Mouse (Mus musculus) frontal cortex, postnatal 14 days (tissue): ENCODE results near the gene Aven.
"Not testable (repeated sequence)": the region's sequence is repeated elsewhere in the genome, so short reads cannot be mapped to it uniquely, and the experiment has no call there.

Source experiments
- DNase-seq, 2 experiments: peaks; one replicate each; pipeline ENCODE4 v3.0.0; 2022; ENCODE audit warnings: low spot score in 2 of 2

Aven gene

DNA sequence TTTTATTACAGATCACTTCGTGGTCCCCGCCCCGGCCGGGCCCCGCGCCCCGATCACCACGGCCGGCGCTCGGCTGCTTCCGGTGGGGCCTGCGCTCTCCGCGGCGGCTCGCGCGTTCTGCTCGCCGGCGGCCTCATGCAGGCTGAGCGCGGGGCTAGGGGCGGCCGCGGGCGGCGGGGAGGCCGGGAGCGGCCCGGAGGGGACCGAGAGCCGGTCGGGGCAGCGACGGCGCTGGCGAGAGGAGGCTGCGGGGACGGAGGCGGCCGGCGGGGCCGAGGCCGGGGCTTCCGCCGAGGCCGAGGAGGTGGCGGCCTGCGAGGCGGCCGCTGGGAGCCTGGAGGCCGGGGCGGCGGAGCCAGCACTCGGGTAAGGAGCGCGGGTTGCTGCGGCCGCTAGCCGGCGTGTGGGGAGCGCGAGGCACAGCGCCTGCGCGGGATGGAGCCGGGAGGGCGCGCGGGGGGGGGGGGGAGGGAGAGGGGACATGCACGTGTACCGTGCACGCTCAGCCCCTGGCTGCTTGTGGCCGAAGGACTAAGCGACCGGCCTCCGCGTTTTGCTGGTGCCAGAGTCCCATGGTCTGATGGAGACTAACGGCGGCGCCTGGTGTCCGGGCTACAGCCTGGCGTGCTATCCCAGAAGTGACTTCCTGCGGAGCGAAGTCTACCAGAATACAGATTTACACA, at the start of gene Aven:
Gene Aven, plus strand, starts transcription at position 109 of the 683 bp plus-strand sequence.
- DNase-seq = peak; percentile 41 to 71

DNA sequence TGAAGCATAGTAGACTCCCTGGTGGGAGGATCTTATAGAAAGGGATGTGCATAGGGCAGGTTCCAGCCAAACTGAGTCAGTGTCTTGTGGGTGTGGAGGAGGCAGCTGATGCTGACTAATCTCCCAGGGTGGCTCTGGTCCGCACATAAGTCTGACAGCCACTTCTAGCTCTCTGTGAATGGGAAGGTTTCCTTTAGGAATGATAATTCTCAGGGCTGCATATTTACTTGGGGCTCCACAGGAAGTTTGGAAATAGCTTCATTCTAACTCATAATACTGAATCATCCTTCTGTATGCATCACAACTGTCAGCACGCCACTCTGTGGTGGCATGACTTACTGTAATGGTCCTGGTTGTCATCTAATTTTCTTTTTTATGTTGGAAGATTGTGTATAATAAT, 49.3 kb upstream of the Aven start:
- no peak for DNase-seq

DNA sequence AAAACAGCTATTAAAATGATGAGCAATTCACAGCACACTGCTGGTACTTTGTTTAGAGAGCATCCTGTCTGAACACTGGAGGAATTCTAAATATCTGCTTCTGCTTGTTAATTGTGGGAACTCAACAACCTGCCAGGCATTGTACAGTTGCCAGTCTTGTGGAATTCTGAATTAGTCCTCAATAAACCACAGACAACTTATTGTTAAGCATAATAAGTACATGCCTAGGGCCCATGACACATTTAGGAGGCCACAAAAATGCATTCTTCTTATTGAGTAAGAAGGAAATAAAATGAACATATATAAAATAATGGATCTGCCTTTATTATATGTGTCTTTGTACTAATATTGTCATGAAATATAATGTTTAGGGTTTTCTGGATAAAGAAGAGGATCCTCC, 47.3 kb upstream of the Aven start:
- DNase-seq = no peak

DNA sequence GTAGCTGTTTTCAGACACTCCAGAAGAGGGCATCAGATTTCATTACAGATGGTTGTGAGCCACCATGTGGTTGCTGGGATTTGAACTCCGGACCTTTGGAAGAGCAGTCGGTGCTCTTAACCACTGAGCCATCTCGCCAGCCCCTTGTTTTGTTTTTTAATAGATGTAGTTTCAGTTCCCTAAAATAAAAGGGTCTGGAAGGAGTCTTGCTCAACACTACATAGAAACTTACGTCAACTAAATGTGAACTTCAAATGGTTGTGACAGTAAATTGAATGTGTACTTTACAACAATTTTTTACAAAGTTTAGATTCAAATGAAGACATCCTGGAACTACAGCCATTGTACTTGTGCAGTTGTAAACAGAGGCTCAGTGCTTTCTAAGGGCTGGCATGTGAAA, 44.7 kb upstream of the Aven start:
- not testable (repeated sequence) for DNase-seq

DNA sequence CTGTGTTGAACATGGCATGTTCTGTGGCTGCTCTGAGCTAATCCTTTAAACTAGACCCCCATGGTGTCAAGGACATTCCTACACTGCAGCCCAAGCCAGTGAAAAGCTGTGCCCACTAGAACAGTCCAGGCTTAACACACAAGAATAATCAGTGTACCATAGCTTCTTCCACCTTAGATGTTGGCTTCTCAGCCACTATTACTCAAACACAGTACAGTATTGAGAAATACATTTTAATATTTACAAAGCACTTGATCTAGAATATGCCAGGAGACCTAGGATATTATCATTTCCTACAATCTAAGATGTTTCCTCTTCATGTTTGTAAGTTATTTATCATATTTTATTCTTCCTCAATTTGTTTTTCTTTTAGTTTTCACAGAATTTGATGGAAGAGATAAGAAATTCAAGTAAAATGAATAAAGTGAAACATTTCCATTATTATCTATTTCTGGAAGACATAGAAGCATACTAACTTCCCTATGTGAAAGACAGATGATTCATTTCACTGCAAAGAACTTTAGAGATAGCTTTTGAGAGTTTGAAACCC, 44.2 kb upstream of the Aven start:
- no peak for DNase-seq

DNA sequence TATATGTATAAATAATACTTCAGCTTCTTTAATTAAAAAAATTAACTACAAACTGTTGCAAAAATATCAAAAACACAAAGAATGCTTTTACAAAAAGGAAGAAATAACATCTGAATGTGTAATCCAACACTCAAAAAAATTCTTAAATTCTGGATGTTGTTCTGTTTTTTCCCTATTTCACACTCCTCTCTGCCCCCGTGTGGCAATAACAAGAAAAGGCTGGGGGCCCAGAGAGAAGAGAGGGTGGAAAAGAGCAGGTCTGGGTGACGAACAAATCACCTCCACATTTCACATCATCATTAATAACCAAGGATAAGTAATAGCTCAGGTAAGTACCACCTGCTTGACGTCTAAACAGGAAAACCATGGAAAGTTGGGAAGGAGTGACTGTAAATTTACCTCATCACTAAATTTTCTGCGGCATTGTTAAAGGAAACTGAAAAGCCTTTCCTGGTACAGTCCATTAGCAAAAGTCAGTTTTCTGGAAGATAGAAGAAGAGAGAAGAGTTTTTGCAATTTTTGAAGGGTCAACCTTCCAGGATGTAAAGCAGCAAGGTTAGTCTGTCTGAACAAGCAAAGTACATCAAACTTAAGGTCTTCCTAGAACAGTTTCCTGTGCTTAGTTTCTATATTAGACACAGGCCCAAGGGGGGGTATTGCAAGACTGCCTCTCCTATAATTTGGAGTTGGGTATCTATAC, 43.0 kb upstream of the Aven start:
- no peak for DNase-seq

DNA sequence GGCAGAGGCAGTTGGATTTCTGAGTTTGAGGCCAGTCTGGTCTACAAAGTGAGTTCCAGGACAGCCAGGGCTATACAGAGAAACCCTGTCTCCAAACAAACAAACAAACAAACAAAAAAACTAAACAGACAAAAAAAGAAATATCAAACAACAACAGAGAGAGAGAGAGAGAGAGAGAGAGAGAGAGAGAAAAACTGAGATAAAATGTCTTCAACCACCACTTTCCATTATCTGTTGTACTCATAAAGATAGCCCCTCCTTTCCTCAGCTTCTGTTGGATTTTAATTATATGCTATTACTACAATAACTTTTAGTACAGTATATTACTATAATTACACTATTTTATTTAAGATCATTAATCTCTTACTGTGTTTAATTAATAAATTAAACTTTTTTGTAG, 40.3 kb upstream of the Aven start:
- not testable (repeated sequence) for DNase-seq

DNA sequence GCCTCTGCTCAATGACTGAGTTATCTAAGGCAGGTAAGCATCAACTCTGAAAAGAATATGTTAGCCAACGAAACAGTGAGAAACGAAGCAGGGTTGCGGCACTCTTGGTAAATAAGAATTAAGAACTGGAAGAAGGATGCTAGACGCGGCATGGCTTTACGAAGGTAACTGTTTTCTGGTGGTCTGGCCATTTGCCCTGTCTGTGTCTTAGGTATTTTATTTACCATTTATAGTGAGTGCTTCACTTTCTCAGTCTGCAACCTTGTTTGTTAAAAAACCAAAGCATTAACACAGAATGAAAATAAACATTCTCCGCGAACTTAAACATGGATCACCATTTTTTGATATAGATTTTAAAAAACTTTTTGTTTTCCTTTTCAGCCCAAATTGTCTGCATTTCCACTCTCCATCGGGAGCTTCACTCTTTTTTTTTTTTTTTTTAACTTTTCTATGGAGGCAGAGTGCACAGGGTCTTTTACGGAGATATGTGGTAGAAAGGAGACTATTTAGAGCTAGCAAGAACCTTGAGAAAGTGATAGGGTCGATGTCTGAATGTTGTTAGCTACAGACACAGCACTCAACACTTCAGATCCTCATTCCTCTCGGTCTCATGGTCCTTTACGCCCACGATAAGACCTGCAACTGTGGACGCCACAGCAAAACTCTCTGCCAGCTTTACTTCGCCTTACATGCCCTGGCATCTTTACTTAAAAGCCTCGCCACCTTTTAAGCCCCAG, 38.5 kb upstream of the Aven start:
- no peak for DNase-seq

DNA sequence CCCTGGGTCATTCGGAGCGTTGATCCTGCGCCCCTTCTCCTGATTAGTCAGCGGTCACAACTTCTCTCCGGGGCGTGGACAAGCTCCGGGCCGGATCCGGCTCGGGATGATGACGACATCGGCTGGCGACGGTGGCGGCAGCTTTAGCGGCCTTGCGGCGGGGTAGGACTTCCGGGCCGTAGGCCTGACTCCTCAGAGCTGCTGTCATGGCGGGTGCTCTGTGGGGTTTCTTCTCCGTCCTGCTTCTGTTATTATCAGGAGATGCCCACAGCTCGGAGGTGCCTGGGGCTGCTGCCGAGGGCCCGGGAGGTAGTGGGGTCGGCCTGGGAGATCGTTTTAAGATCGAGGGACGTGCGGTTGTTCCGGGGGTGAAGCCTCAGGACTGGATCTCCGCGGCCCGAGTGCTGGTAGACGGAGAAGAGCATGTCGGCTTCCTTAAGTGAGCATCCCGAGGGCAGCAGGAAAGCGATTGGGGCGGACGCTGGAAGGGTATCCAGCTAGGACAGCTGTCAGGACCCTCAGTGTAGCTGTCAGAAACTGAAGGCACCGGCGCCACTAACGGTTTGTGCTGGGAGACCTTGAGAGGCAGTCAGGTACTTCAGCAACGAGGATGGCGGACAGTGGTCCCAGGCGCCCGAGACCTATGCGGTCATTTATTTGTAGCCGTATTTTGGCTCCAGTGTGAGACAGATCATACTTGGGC, 37.8 kb upstream of the Aven start, which contains the start of gene Emc7:
Gene Emc7, plus strand, starts transcription at position 136 of the 703 bp plus-strand sequence.
- peak; percentile 89 to 97 for DNase-seq

DNA sequence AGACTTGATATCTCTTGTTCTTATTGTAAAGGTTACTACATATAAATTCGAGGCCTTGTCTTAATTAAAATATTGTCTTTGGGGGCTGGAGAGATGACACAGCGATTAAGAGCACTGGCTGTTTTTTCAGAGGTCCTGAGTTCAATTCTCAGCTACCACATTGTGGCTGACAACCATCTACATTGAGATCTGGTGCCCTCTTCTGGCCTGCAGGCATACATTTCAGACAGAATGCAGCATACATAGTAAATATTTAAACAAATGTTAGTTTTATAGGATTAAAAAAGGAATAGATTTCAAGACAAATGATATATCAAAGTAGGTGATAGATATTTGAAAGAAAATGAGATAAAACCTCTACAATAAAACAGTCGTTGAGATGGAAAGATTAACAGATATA, 32.2 kb upstream of the Aven start:
- no peak for DNase-seq

DNA sequence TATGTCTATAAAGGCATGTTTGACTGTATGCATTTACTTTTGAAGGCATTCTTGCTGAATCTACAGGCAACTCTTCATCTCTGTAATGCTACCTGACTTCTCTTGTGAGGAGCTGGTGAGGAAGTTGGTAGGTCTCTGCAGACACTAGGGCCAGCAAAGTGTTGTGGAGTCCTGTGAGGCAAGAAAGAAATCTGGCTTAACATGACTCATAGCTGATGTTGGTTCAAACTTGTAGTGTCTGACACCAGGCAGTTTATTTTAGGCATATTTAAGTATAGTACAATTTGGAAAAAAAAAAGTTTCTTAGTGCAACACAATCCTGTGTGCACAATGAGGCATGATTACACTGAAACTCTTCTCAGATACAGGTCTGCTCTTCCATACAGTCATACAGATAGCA, 23.2 kb upstream of the Aven start:
- DNase-seq = no peak

DNA sequence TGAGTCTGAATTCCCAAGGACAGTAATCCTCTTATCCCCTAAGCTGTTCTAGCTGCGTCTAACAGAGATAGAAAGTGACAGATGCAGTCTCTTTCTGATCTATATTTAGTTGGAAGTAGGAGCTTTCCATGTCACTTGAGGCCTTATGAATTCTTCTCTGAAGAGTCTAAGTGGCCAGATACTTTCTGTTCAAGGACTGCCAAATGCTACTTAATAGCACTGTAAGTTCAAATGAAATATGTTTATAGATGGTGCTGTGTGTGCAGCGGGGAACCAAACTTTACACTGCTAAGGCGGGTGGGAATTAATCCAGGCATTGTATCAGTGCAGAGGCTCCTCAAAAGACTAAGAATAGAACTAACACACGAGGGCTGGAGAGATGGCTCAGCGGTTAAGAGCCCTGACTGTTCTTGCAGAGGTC, 21.8 kb upstream of the Aven start:
- DNase-seq = no peak

DNA sequence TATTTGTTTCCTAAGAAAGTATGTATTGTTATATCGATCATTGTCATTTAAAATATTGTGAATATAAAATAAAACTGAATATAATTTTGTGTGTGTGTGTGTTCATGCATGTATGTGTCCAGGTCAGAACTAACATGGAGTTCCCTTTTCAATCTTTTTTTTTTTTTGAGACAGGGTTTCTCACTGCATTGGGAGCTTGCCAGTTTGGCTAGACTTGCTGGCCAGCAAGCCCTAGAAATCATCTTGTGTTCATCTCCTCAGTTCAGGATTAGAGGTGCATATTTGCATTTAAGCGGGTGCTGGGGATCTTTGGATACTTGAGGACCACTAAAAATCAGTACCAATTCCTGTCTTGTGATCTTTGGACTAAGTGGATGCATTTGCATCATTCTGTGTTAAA, 20.7 kb upstream of the Aven start:
- DNase-seq = no peak

DNA sequence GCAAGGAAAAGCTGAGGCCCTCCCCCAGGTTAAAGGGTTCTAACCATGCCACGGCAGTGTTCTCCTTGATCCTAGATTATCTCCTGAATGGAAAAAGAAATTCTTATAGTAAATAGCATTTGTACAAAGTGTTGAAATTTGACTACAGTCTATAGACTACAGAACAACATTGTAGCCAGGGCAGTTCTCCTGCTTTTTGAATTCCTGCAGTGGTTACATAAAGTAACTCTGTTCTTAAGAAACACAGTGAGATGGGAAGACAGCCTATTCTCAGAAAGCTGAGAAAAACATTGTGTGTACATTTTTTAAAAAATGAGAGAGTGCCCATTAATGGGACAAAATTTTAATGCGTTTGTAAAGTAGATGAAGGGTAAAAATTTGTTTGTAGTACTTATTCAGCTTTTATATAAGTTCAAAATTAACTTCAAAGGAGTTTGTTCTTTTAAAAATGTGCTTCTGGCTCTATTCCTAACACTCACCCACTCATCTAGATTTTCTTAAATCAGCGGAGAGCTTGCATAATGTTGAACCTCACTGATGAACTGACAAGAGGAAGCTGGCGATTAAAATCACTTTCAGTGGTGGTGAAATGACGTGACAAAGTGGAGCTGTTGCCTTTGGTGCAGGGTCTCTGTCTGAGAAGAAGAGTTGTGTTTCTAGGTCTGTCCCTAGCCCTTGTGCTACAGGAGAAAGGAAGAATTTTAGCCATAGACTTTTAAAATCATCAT, 17.6 kb upstream of the Aven start:
- DNase-seq = no peak

DNA sequence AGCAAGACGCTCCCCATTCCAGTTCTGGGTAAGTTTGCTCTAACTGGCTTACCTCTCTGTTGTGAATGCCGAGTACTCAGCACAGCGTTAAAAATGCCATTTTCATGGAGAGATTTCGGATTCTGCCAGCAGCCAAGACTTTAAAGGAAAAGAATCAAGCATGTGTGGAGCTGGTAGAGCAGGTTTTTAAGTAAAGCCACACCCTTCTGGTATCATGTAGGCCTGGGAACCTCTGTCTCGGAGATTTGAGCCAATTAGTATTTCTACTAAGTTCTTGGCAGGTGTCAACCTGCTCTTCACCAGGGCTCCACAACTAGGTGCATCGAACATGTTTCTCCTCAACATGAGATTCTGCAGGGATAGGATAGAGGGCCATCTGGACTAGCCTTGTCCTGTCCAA, 16.2 kb upstream of the Aven start:
- no peak for DNase-seq

DNA sequence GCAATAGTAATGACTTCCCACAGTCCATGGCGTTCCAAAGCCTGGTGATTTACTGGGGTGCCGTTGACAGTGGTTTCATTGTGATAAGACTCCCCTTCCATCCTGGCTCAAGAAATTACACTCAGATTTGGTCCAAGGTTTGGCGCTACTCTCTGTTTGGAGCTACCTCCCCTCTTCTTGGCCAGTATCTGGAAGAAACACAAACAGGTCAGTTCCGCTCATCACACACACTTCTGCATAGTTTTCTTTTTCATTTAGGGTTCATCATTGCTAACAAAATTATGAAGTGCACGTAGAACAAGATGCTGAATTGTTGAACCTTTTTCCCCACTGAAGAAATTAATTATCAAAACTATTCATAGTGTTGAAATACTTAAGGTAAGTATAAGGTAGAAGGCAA, 12.1 kb upstream of the Aven start, which contains the start of gene Chrm5:
Gene Chrm5, minus strand, starts transcription at position 101 of the 400 bp plus-strand sequence.
- DNase-seq = no peak

DNA sequence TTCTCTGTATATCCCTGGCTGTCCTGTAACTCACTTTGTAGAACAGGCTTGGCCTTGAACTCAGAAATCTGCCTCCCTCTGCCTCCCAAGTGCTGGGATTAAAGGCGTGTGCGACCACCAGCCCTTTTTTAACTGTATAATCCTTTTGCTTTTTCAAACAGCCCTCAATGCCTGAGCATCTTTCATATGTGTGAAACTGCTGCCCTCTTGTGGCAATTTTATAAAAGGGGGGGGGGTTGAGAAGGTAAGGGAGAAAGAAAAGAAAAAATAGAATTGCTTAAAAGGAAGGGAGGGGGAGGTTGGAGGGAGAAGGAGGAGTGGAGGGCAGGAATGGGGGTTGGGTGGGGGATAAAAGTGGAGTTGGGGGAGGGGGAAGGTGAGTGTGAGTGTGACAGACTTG, 11.2 kb upstream of the Aven start:
- no peak for DNase-seq

DNA sequence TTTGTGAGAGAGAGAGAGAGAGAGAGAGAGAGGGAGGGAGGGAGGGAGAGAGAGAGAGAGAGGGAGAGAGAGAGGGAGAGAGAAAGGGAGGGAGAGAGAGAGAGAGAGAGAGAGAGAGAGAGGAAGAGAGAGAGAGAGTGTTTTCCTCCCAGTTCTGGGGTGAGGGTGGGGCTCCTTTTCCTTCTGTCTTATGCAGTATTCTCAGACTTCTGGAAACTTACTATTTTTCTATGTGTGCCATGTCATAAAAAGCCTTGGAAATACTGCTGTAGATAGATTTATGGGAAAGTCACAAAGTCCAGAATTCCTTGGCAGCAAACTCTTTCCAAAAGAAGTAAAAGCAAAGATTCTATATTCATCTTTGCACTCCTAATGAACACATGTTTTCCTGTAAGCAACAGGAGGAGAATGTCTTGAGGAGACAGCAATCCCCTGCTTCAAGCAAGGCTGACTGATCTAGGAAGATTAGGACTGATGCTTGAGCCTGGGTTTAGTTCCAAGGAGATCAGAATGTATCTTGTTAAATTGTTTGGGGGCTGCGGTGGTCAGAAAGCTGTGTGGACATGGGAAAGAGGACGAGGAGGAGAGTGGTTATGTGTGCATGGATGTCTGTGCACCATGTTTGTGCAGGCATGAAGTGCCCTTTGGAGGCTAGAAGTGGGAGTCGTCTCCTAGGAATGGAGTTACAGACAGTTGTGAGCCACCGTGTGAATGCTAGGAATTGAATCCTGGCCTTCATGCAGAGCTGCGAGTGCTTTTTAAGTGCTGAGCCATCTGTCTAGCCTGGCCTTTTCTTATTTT, 10.0 kb upstream of the Aven start:
- DNase-seq = no peak

DNA sequence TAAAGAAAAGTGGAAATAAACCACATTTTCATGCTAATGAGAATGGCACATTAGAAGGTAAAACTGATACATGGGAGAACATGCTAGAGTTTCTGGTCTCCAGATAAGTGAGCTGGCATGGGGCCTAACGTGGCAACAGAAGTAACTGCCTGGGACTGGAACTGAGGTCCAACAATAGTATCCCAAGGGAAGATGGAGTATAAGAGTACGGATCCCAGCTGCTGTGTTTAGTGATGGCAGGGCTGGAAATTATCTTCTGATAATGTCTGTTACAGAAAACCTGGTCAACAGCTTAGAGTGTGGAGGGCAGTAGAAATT, 9.5 kb upstream of the Aven start:
- no peak for DNase-seq

DNA sequence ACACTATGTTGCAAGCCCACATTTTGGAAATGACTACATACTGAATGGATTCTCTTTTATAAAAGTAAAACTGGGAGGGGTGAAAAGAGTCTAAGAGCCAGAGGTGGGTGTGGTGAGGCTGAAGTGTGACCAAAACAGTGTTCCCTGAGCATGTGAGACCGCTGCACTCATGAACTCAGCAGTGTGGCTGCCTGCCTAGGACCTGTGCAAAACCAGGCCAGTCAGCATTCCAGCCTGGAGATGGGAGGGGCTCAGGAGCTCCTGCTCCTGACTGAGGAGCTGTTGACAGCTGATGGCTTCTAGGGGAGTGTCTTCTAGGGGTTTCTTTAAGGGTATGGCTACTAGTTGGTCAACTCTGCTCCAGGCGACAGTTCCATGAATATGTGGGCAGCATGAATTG, 7.9 kb upstream of the Aven start:
- no peak for DNase-seq
